32 mouse cellular contexts compared by ENCODE assay signal in genomic region chr10:64992871-64993270, GRCm38 (mm10).
DNase-seq lines count a peak whose midpoint lies in the region; ATAC-seq and TF ChIP-seq lines count a peak whose summit lies in the region.
"Had no signal": no experiment of that assay in that cellular context is flagged by ENCODE, and none has a peak within 500 bp of the region (broad histone marks: within the 10 kb centered on the region; RNA-seq: fewer than 3 reads in every experiment).

No protein-coding gene starts in this region.

- H3K4me2 ChIP-seq in forebrain, embryonic 14.5 days (ENCODE audit: low read length) = no peak overlapping the region
- H3K4me2 ChIP-seq in limb, embryonic 14.5 days (replicated peaks; ENCODE audit: low read depth, low read length, severe bottlenecking) = no peak overlapping the region
- H3K4me2 ChIP-seq: embryonic facial prominence, embryonic 15.5 days; forebrain, embryonic 13.5 days; heart, embryonic 15.5 days; intestine, embryonic 15.5 days; midbrain, embryonic 15.5 days; neural tube, embryonic 12.5 days had no signal

- no peak for TF ChIP-seq POLR2A in limb, embryonic 14.5 days (IDR thresholded peaks at IDR 0.05; ENCODE audit: borderline replicate concordance, extremely low read depth, insufficient read depth, insufficient read length)

- ATAC-seq in forebrain, embryonic 14.5 days = no peak
- no peak for ATAC-seq in limb, embryonic 14.5 days (ENCODE audit: low FRiP score, low read depth)
- ATAC-seq: forebrain, embryonic 13.5 days; hindbrain, postnatal 0 days; intestine, embryonic 15.5 days; midbrain, embryonic 15.5 days; Patski had no signal

- no peaks in the 10 kb centered on the region for H3K27me3 ChIP-seq in forebrain, embryonic 14.5 days (replicated peaks; ENCODE audit: control insufficient read depth, insufficient read depth, low read length)
- H3K27me3 ChIP-seq in forebrain, embryonic 10.5 days (ENCODE audit: poor library complexity, severe bottlenecking) = no peaks in the 10 kb centered on the region
- no peaks in the 10 kb centered on the region for H3K27me3 ChIP-seq in limb, embryonic 14.5 days (ENCODE audit: control insufficient read depth, insufficient read depth, low read length)
- no peaks in the 10 kb centered on the region for H3K27me3 ChIP-seq in limb, embryonic 10.5 days (ENCODE audit: low read depth, poor library complexity, severe bottlenecking)
- H3K27me3 ChIP-seq: embryonic facial prominence, embryonic 15.5 days; forebrain, embryonic 13.5 days; heart, embryonic 15.5 days; intestine, embryonic 15.5 days; midbrain, embryonic 15.5 days; neural tube, embryonic 12.5 days; Patski had no signal

- H3K27ac ChIP-seq in forebrain, embryonic 14.5 days (ENCODE audit: low read depth, low read length) = no peak overlapping the region
- no peak overlapping the region for H3K27ac ChIP-seq in forebrain, embryonic 10.5 days
- no peak overlapping the region for H3K27ac ChIP-seq in limb, embryonic 14.5 days (replicated peaks; ENCODE audit: low read depth, low read length)
- H3K27ac ChIP-seq in limb, embryonic 10.5 days = no peak overlapping the region
- H3K27ac ChIP-seq: embryonic facial prominence, embryonic 15.5 days; forebrain, embryonic 13.5 days; heart, embryonic 10.5 days; heart, embryonic 15.5 days; hindbrain, postnatal 0 days; intestine, embryonic 15.5 days; layer of hippocampus, adult 2 months; left cerebral cortex, adult 2 months; liver, embryonic 14.5 days; macrophage; midbrain, embryonic 15.5 days; neural tube, embryonic 12.5 days had no signal

- H3K9ac ChIP-seq in forebrain, embryonic 14.5 days (ENCODE audit: low read length) = no peak overlapping the region
- H3K9ac ChIP-seq in limb, embryonic 14.5 days (ENCODE audit: low read depth, low read length, severe bottlenecking) = no peak overlapping the region
- H3K9ac ChIP-seq: embryonic facial prominence, embryonic 15.5 days; forebrain, embryonic 13.5 days; heart, embryonic 15.5 days; intestine, embryonic 15.5 days; liver, embryonic 14.5 days; midbrain, embryonic 15.5 days; neural tube, embryonic 12.5 days had no signal

- DNase-seq in forebrain, embryonic 14.5 days (ENCODE audit: low spot score) = peak; percentile 3
- no peak for DNase-seq in forebrain, embryonic 10.5 days (ENCODE audit: extremely low spot score, low spot score)
- DNase-seq in limb, embryonic 14.5 days (ENCODE audit: low spot score) = peak; percentile 9
- no peak for DNase-seq in limb, embryonic 10.5 days (ENCODE audit: low spot score)
- DNase-seq in lung, postnatal 10 days = peak; percentile 4
- no peak for DNase-seq in lung, postnatal 36 days
- peak; percentile 5 for DNase-seq in urinary bladder, postnatal 14 days (ENCODE audit: low spot score)
- no peak for DNase-seq in urinary bladder, postnatal 10 days (ENCODE audit: low spot score)
- DNase-seq: adrenal gland, postnatal 14 days; cerebellum, adult 18-20 months; gastrocnemius, postnatal 25 days; heart, adult 11 months; kidney, adult 2 months; kidney, postnatal 36 days; liver; right cerebral cortex, postnatal 25 days; thymus, postnatal 14 days had no signal

- WGBS in forebrain, embryonic 14.5 days = 36% methylated on average over 3 of the region's 3 CpGs
- 43% methylated on average over 3 of the region's 3 CpGs for WGBS in forebrain, embryonic 10.5 days
- WGBS in limb, embryonic 14.5 days = 63% methylated on average over 3 of the region's 3 CpGs
- WGBS in limb, embryonic 10.5 days = 82% methylated on average over 3 of the region's 3 CpGs

- no peaks in the 10 kb centered on the region for H3K9me3 ChIP-seq in forebrain, embryonic 14.5 days (replicated peaks; ENCODE audit: control insufficient read depth, low read length)
- no peaks in the 10 kb centered on the region for H3K9me3 ChIP-seq in forebrain, embryonic 10.5 days
- H3K9me3 ChIP-seq in limb, embryonic 14.5 days (ENCODE audit: control insufficient read depth, low read length) = no peaks in the 10 kb centered on the region
- H3K9me3 ChIP-seq in limb, embryonic 10.5 days (replicated peaks) = no peaks in the 10 kb centered on the region
- H3K9me3 ChIP-seq: embryonic facial prominence, embryonic 15.5 days; forebrain, embryonic 13.5 days; G1E; heart, embryonic 10.5 days; heart, embryonic 15.5 days; intestine, embryonic 15.5 days; midbrain, embryonic 15.5 days; neural tube, embryonic 12.5 days had no signal

- no peaks in the 10 kb centered on the region for H3K4me1 ChIP-seq in forebrain, embryonic 14.5 days (ENCODE audit: control insufficient read depth, insufficient read depth, low read length)
- H3K4me1 ChIP-seq in forebrain, embryonic 10.5 days = no peaks in the 10 kb centered on the region
- no peaks in the 10 kb centered on the region for H3K4me1 ChIP-seq in limb, embryonic 14.5 days (ENCODE audit: control insufficient read depth, insufficient read depth, low read length)
- H3K4me1 ChIP-seq in limb, embryonic 10.5 days = no peaks in the 10 kb centered on the region
- H3K4me1 ChIP-seq: embryonic facial prominence, embryonic 15.5 days; forebrain, embryonic 13.5 days; heart, embryonic 10.5 days; heart, embryonic 15.5 days; intestine, embryonic 15.5 days; midbrain, embryonic 15.5 days; neural tube, embryonic 12.5 days had no signal

- H3K4me3 ChIP-seq in forebrain, embryonic 14.5 days (ENCODE audit: low read depth, low read length) = no peak overlapping the region
- no peak overlapping the region for H3K4me3 ChIP-seq in forebrain, embryonic 10.5 days
- H3K4me3 ChIP-seq in limb, embryonic 14.5 days (replicated peaks; ENCODE audit: low read length) = no peak overlapping the region
- H3K4me3 ChIP-seq in limb, embryonic 10.5 days = no peak overlapping the region
- H3K4me3 ChIP-seq: embryonic facial prominence, embryonic 15.5 days; forebrain, embryonic 13.5 days; heart, embryonic 10.5 days; heart, embryonic 15.5 days; intestine, embryonic 15.5 days; layer of hippocampus, adult 2 months; left cerebral cortex, adult 2 months; midbrain, embryonic 15.5 days; myocyte; neural tube, embryonic 12.5 days had no signal

- H3K36me3 ChIP-seq in forebrain, embryonic 14.5 days (ENCODE audit: control insufficient read depth, insufficient read depth, low read length) = no peaks in the 10 kb centered on the region
- H3K36me3 ChIP-seq in forebrain, embryonic 10.5 days (replicated peaks) = no peaks in the 10 kb centered on the region
- no peaks in the 10 kb centered on the region for H3K36me3 ChIP-seq in limb, embryonic 14.5 days (ENCODE audit: control insufficient read depth, insufficient read depth, low read length)
- no peaks in the 10 kb centered on the region for H3K36me3 ChIP-seq in limb, embryonic 10.5 days
- H3K36me3 ChIP-seq: embryonic facial prominence, embryonic 15.5 days; G1E; heart, embryonic 10.5 days; heart, embryonic 15.5 days; intestine, embryonic 15.5 days; midbrain, embryonic 15.5 days; neural tube, embryonic 12.5 days had no signal

Comparison
In these comparisons a context has a peak if more than half of its experiments do, and no peak if none do; other contexts are left out.
1. DNase-seq: peak in forebrain, embryonic 14.5 days (single experiment), limb, embryonic 14.5 days (single experiment), lung, postnatal 10 days (single experiment) and urinary bladder, postnatal 14 days (single experiment); none in forebrain, embryonic 10.5 days (single experiment), limb, embryonic 10.5 days (single experiment), lung, postnatal 36 days (single experiment) and urinary bladder, postnatal 10 days (single experiment).